Mouse (Mus musculus) liver, embryonic 12.5 days (tissue): Measurements from ENCODE around the gene Gar1. TPM values are rescaled to one million over a fixed set of nuclear protein-coding genes. Genes with fewer than 3 reads are reported as not detected.
A peak's percentile ranks its signal among the peaks of the same experiment; 100 is the strongest.

Source experiments
- ATAC-seq: fragments of 200-750 bp; cut with Nextera tagmentation; 2 replicates; pipeline ENCODE4 v1.8.0; 2017; ENCODE audit warnings: moderate number of reproducible peaks, mild to moderate bottlenecking, moderate library complexity
- H3K27ac ChIP-seq: fragments of 300-500 bp; sonication (generic); 2 replicates; pipeline ENCODE4 v1.5.1; 2016; ENCODE audit warnings: mild to moderate bottlenecking
- H3K27me3 ChIP-seq: fragments of 300-500 bp; sonication (generic); replicated peaks from 2 replicates; pipeline ENCODE4 v1.6.1; 2016; ENCODE audit warnings: mild to moderate bottlenecking, moderate library complexity
- H3K36me3 ChIP-seq: fragments of 300-500 bp; sonication (generic); 2 replicates; pipeline ENCODE4 v1.6.1; 2016; ENCODE audit warnings: mild to moderate bottlenecking, moderate library complexity
- H3K4me1 ChIP-seq: fragments of 300-500 bp; sonication (generic); 2 replicates; pipeline ENCODE4 v1.6.1; 2016
- H3K4me2 ChIP-seq: fragments of 300-500 bp; sonication (generic); 2 replicates; pipeline ENCODE4 v1.6.1; 2016; ENCODE audit warnings: mild to moderate bottlenecking, moderate library complexity
- H3K4me3 ChIP-seq: fragments of 300-500 bp; sonication (generic); 2 replicates; pipeline ENCODE4 v1.5.1; 2016; ENCODE audit warnings: mild to moderate bottlenecking, moderate library complexity
- H3K9ac ChIP-seq: fragments of 300-500 bp; sonication (generic); 2 replicates; pipeline ENCODE4 v1.6.1; 2016; ENCODE audit warnings: mild to moderate bottlenecking, moderate library complexity
- H3K9me3 ChIP-seq: fragments of 300-500 bp; sonication (generic); replicated peaks from 2 replicates; pipeline ENCODE4 v1.6.1; 2016; ENCODE audit warnings: mild to moderate bottlenecking, moderate library complexity
- WGBS: fragments of 180-500 bp; shearing (Covaris S2); methylation state at CpG from one replicate; pipeline ENCODE4 v1.1.7; 2016; ENCODE audit not compliant: insufficient replicate concordance; 5-methylcytosine and 5-hydroxymethylcytosine counted together
- polyA plus RNA-seq: library from polyadenylated mRNA; unstranded; fragments of >200 nt; fragmentation: Nextera tagmentation; extraction: Ambion mirVana; gene quantifications from 2 replicates; pipeline ENCODE4 v1.2.1, GENCODE M21; 2016

Gene Gar1
- polyA plus RNA-seq, 1 experiment from 2014 or later, result 125 TPM

DNA sequence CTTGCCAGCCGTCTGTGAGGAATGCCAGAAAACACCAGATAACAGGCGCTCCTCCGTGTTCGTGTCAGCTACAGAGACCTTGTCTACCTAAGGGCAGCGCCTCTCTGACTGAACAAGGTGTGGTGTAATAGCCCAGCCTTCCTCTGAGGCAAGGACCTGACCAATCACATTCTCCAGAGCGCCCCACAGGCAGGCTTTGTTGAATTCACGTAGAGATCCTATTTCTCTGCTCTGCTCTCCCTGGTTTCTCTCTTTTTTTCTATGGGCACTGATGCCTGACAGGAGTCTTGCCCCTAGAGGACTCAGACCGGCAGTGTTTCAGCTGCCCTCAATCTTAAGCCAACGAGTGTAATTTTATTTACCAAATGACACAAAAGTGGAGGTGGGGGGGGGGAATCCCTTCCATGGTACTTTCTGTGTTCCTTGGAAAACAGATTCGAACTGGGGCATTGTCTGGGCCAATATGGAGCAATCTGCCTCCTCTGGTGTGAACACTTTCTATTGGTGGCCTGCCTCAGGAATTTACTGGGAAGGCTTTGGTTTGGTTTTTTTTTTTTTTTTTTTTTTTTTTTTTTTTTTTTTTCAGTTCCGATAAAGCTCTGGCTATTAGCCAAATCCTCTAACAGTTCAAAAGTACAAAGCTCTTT is 5.0 kb upstream of the Gar1 start:
- H3K4me2 ChIP-seq, result peak overlapping the region; percentile 40
- H3K27ac ChIP-seq, result peak overlapping the region; percentile 36; the same call in 1 of the 2 replicates
- ATAC-seq, result peak; percentile 19; the same call in 1 of the 2 replicates
- peaks cover 5% of the 10 kb centered on the region; the same call in 1 of the 2 replicates for H3K4me1 ChIP-seq
- no peaks in the 10 kb centered on the region for H3K36me3 ChIP-seq
- WGBS, result 21% methylated on average over 11 of the region's 11 CpGs
- no peaks in the 10 kb centered on the region for H3K9me3 ChIP-seq
- no peak overlapping the region for H3K9ac ChIP-seq
- peaks cover 13% of the 10 kb centered on the region; the same call in 1 of the 2 replicates for H3K27me3 ChIP-seq
- no peak overlapping the region for H3K4me3 ChIP-seq

GRCm38 (mm10) chr3:129835388-129835934 is 4.3 kb upstream of the Gar1 start, which contains the start of gene Cfi:
TSS of gene Cfi (plus strand) at chr3:129835884.
- peak within 1 kb of the TSS; percentile 21; the same call in 1 of the 2 replicates for H3K4me3 ChIP-seq
- no peaks in the 10 kb centered on the region for H3K36me3 ChIP-seq
- peaks cover 5% of the 10 kb centered on the region; the same call in 1 of the 2 replicates for H3K4me1 ChIP-seq
- peaks cover 13% of the 10 kb centered on the region; the same call in 1 of the 2 replicates for H3K27me3 ChIP-seq
- H3K9ac ChIP-seq, result no peak within 1 kb of the TSS
- no peak for ATAC-seq
- peak within 1 kb of the TSS; percentile 40 for H3K4me2 ChIP-seq
- H3K9me3 ChIP-seq, result no peaks in the 10 kb centered on the region
- H3K27ac ChIP-seq, result peak within 1 kb of the TSS; percentile 36; the same call in 1 of the 2 replicates
- WGBS, result 50% methylated on average over 6 of the region's 6 CpGs

DNA sequence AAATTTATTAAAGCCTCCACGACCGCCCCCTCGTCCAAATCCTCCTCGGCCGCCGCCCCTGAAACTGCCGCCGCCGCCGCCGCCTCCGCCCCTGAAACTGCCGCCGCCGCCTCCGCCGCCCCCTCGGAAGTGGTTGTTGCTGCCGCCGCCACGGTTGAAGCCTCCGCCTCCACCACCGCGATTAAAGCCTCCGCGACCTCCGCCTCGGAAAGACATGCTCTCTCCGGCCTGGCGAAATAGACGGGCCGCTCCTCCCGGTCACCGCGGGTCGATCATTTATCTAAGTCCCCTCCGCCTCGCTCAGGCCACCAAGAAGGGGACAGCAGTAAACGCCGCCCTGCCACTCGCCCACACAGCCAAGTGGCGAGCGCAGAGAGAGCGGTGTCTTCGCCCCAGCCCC is 570 bp downstream of the Gar1 start:
- ATAC-seq, result peak; percentile 5; the same call in 1 of the 2 replicates
- under 1% methylated on average over 45 of the region's 45 CpGs for WGBS

DNA sequence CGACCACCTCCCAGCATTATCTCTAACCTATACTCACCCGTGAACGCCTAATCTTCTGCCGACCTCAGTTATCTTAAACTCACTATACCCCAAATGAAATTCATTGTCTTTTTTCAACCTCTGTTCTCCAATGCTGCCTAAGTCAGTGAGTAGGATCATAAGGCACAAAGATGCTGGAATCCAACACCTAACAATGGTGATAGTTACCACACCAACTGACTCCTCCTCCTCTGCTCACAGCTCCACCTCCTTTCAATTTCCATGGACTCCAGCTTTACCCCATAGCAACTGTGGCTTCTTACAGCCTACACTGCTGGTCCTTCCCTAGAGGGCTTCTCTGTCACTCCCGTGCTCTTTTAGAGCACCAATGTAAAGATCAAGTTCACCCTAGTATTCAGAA is 3.5 kb downstream of the Gar1 start:
- no peak overlapping the region for H3K27ac ChIP-seq
- H3K4me3 ChIP-seq, result no peak overlapping the region
- no peak overlapping the region for H3K9ac ChIP-seq
- H3K9me3 ChIP-seq, result no peaks in the 10 kb centered on the region
- peaks cover 28% of the 10 kb centered on the region for H3K4me1 ChIP-seq
- ATAC-seq, result no peak
- H3K4me2 ChIP-seq, result no peak overlapping the region
- peaks cover 63% of the 10 kb centered on the region for H3K36me3 ChIP-seq
- 57% methylated on average over 5 of the region's 5 CpGs for WGBS
- 0 out of 2 replicates have a peak, but pooled peaks cover 4% of the 10 kb centered on the region for H3K27me3 ChIP-seq

More for the DNA sequence above, 570 bp downstream of the Gar1 start:
- peak overlapping the region; percentile 86 for H3K4me2 ChIP-seq
- peaks cover 34% of the 10 kb centered on the region for H3K36me3 ChIP-seq
- no peaks in the 10 kb centered on the region for H3K9me3 ChIP-seq
- peak overlapping the region; percentile 78 for H3K9ac ChIP-seq
- H3K27me3 ChIP-seq, result peaks cover 13% of the 10 kb centered on the region; the same call in 1 of the 2 replicates
- peak overlapping the region; percentile 88 for H3K27ac ChIP-seq
- peak overlapping the region; percentile 82 for H3K4me3 ChIP-seq
- H3K4me1 ChIP-seq, result peaks cover 33% of the 10 kb centered on the region

GRCm38 (mm10) chr3:129826691-129827090 is 4.5 kb downstream of the Gar1 start:
- no peak overlapping the region for H3K9ac ChIP-seq
- 87% methylated on average over 10 of the region's 10 CpGs for WGBS
- no peak for ATAC-seq

GRCm38 (mm10) chr3:129824891-129825290 is 6.3 kb downstream of the Gar1 start:
- Histone ChIP-seq H3K27me3 (no peaks in the 10 kb centered on the region), H3K9ac (no peak overlapping the region), H3K36me3 (peaks cover 77% of the 10 kb centered on the region), H3K4me2 (no peak overlapping the region), H3K27ac (no peak overlapping the region), H3K4me1 (peaks cover 24% of the 10 kb centered on the region), H3K4me3 (no peak overlapping the region), H3K9me3 (no peaks in the 10 kb centered on the region)
- 81% methylated on average over 10 of the region's 10 CpGs for WGBS
- no peak for ATAC-seq

More at GRCm38 (mm10) chr3:129826691-129827090, 4.5 kb downstream of the Gar1 start:
- H3K4me2 ChIP-seq, result no peak overlapping the region
- H3K4me1 ChIP-seq, result peaks cover 28% of the 10 kb centered on the region
- H3K36me3 ChIP-seq, result peaks cover 73% of the 10 kb centered on the region
- H3K27ac ChIP-seq, result no peak overlapping the region
- no peak overlapping the region for H3K4me3 ChIP-seq
- no peaks in the 10 kb centered on the region for H3K9me3 ChIP-seq
- H3K27me3 ChIP-seq, result no peaks in the 10 kb centered on the region

DNA sequence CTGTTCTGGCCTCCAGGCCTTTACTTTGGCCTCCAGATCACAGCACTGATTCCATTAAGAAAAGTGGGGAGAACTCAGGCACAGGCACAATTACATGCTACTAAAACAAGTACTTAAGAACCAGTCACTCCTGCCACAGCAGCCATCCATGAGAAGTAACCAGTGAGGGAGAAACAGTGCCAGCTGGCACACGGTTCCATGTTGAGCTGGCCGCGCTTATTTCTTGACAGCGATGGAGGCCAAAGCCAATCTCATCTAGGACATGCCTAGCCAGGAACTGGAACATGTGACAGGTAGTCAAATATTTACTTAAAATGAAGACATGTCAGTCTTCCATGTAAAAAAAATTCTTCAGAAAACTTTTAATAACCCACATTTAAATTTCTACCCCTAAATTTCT is 7.0 kb downstream of the Gar1 start:
- Histone ChIP-seq H3K9ac (no peak overlapping the region), H3K9me3 (no peaks in the 10 kb centered on the region), H3K27ac (no peak overlapping the region), H3K36me3 (peaks cover 78% of the 10 kb centered on the region), H3K4me2 (no peak overlapping the region), H3K4me3 (no peak overlapping the region), H3K4me1 (peaks cover 16% of the 10 kb centered on the region), H3K27me3 (no peaks in the 10 kb centered on the region)
- WGBS, result 91% methylated on average over 4 of the region's 4 CpGs
- no peak for ATAC-seq

DNA sequence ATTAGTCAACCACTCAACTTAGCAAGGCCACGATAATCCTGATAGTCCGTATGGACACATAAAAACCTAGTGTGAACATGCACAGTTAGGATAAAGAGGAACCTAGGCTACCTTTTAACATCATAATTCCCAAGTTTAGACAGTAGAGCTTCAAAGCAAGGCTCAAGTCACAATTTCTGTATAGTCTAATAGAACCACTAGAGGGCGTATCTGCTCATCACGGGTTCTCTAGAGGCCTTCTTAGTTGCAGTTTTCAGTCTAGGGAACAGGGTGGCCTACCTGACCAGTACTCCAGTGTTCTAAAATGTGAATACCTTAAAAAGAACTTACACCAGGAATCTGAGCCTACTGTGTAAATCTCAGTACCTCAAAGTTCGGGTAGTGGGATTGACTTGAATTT is 7.9 kb downstream of the Gar1 start:
- H3K9me3 ChIP-seq, result no peaks in the 10 kb centered on the region
- H3K4me3 ChIP-seq, result no peak overlapping the region
- no peak overlapping the region for H3K9ac ChIP-seq
- 49% methylated on average over 5 of the region's 5 CpGs for WGBS
- peaks cover 71% of the 10 kb centered on the region for H3K36me3 ChIP-seq
- H3K4me1 ChIP-seq, result peaks cover 10% of the 10 kb centered on the region
- ATAC-seq, result peak; percentile 57; the same call in 1 of the 2 replicates
- no peak overlapping the region for H3K4me2 ChIP-seq
- H3K27me3 ChIP-seq, result no peaks in the 10 kb centered on the region
- no peak overlapping the region for H3K27ac ChIP-seq

- Histone ChIP-seq H3K27me3 (no peaks in the 10 kb centered on the region), H3K9ac (no peak within 1 kb of the TSS), H3K27ac (no peak within 1 kb of the TSS), H3K36me3 (peaks cover 61% of the 10 kb centered on the region), H3K4me2 (no peak within 1 kb of the TSS), H3K4me3 (no peak within 1 kb of the TSS), H3K4me1 (0 out of 2 replicates have a peak, but pooled peaks cover under 1% of the 10 kb centered on the region), H3K9me3 (no peaks in the 10 kb centered on the region)
- WGBS, result 82% methylated on average over 11 of the region's 11 CpGs
- no peak for ATAC-seq
These were observed 8.9 kb downstream of the Gar1 start, which contains the start of gene Rrh for GRCm38 (mm10) chr3:129822206-129822775. TSS of gene Rrh (minus strand) at chr3:129822587.

DNA sequence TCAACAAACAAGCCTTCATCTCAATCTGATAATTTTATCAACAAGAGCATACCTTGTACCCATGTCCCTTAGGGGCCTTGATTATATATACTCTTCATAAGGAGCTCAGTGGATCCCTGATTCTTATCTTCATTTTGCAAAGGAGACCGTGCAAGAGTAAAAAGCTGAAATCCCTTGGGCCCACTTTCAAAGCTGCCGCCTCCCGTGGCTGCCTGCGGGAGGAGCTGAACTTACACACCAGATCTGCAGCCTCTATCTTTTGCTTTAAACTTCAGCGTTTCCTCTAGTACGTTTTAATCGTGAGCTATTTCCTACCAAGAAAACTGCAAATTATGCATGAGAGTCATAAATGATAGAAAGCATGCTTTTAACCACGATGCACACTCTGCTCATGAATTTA is 9.5 kb downstream of the Gar1 start:
- ATAC-seq, result no peak
- H3K4me2 ChIP-seq, result no peak overlapping the region
- H3K9me3 ChIP-seq, result no peaks in the 10 kb centered on the region
- H3K27ac ChIP-seq, result no peak overlapping the region
- peaks cover 57% of the 10 kb centered on the region for H3K36me3 ChIP-seq
- no peaks in the 10 kb centered on the region for H3K4me1 ChIP-seq
- no peak overlapping the region for H3K4me3 ChIP-seq
- H3K9ac ChIP-seq, result no peak overlapping the region
- H3K27me3 ChIP-seq, result no peaks in the 10 kb centered on the region
- 72% methylated on average over 8 of the region's 8 CpGs for WGBS

GRCm38 (mm10) chr3:129820847-129821246 is 10.3 kb downstream of the Gar1 start:
- no peak for ATAC-seq
- no peak overlapping the region for H3K4me2 ChIP-seq
- H3K27me3 ChIP-seq, result no peaks in the 10 kb centered on the region
- 66% methylated on average over 9 of the region's 9 CpGs for WGBS
- peaks cover 48% of the 10 kb centered on the region for H3K36me3 ChIP-seq
- H3K9me3 ChIP-seq, result no peaks in the 10 kb centered on the region
- no peak overlapping the region for H3K4me3 ChIP-seq
- H3K9ac ChIP-seq, result no peak overlapping the region
- H3K4me1 ChIP-seq, result no peaks in the 10 kb centered on the region
- H3K27ac ChIP-seq, result no peak overlapping the region

GRCm38 (mm10) chr3:129803765-129804164 is 27.4 kb downstream of the Gar1 start, which contains the start of gene Lrit3:
TSS of gene Lrit3 (minus strand) at chr3:129804030.
- 70% methylated on average over 10 of the region's 10 CpGs for WGBS
- H3K4me3 ChIP-seq, result no peak within 1 kb of the TSS
- no peaks in the 10 kb centered on the region for H3K27me3 ChIP-seq
- ATAC-seq, result no peak
- H3K4me1 ChIP-seq, result no peaks in the 10 kb centered on the region
- no peak within 1 kb of the TSS for H3K27ac ChIP-seq
- no peaks in the 10 kb centered on the region for H3K36me3 ChIP-seq
- no peak within 1 kb of the TSS for H3K4me2 ChIP-seq
- H3K9ac ChIP-seq, result no peak within 1 kb of the TSS
- H3K9me3 ChIP-seq, result no peaks in the 10 kb centered on the region
